Mouse (Mus musculus) spleen, adult 2 months (tissue): ENCODE results near the gene Ccm2l. TPM values are rescaled to one million over a fixed set of nuclear protein-coding genes. Genes with fewer than 3 reads are reported as not detected.

ENCODE experiments used
- DNase-seq, 2 experiments: peaks; one replicate each; pipeline versions ENCODE4 v3.0.0 to v3.0.0-alpha.2; 2012 to 2021; ENCODE audit warnings: low spot score in 2 of 2, low read depth in 1 of 2
- H3K27ac ChIP-seq: fragments of 200-500 bp; 2 replicates; pipeline ENCODE4 v1.5.1; 2012; ENCODE audit warnings: low read length, inconsistent platforms; ENCODE audit not compliant: insufficient read depth
- H3K27me3 ChIP-seq: fragments of 200-500 bp; 2 replicates; pipeline ENCODE4 v1.6.1; 2012; ENCODE audit warnings: mild to moderate bottlenecking, moderate library complexity, low read length, inconsistent platforms; ENCODE audit not compliant: control insufficient read depth, insufficient read depth
- H3K36me3 ChIP-seq: fragments of 200-500 bp; 2 replicates; pipeline ENCODE4 v1.6.1; 2012; ENCODE audit warnings: mild to moderate bottlenecking, low read length, inconsistent platforms; ENCODE audit not compliant: control insufficient read depth, insufficient read depth
- H3K4me1 ChIP-seq: fragments of 200-500 bp; 2 replicates; pipeline ENCODE4 v1.6.1; 2011; ENCODE audit warnings: inconsistent platforms; ENCODE audit not compliant: control insufficient read depth, insufficient read depth, insufficient read length
- H3K4me3 ChIP-seq: fragments of 200-500 bp; 2 replicates; pipeline ENCODE4 v1.5.1; 2011; ENCODE audit warnings: mild to moderate bottlenecking, inconsistent platforms; ENCODE audit not compliant: insufficient read depth, insufficient read length; ENCODE audit errors: extremely low read depth
- CTCF ChIP-seq: fragments of 200-500 bp; IDR thresholded peaks from 2 replicates; pipeline ENCODE4 v1.5.1; 2011; ENCODE audit warnings: mild to moderate bottlenecking, inconsistent platforms; ENCODE audit not compliant: insufficient read depth, insufficient read length, insufficient replicate concordance; ENCODE audit errors: extremely low read depth
- POLR2A ChIP-seq: fragments of 200-500 bp; IDR thresholded peaks from 2 replicates; pipeline ENCODE4 v1.6.1; 2011; ENCODE audit warnings: low read depth, low read length, inconsistent platforms
- WGBS: fragments of 180-500 bp; shearing (Covaris S2); methylation state at CpG from one replicate; pipeline ENCODE4 v1.1.7; 2018; 5-methylcytosine and 5-hydroxymethylcytosine counted together
- polyA plus RNA-seq: library from polyadenylated mRNA; depleted of rRNA; stranded (reverse); fragments of >200 nt; gene quantifications from 2 replicates; pipeline ENCODE4 v1.2.3, GENCODE M21; 2012

Ccm2l gene
- polyA plus RNA-seq, 1 experiment, result 19.2 TPM

- H3K4me3 ChIP-seq, result no peak overlapping the region
- no peak for DNase-seq
- 71% methylated on average over 6 of the region's 6 CpGs for WGBS
- no peak overlapping the region for H3K27ac ChIP-seq
- TF ChIP-seq POLR2A (no peak), CTCF (no peak)
- no peaks in the 10 kb centered on the region for H3K27me3 ChIP-seq
- H3K4me1 ChIP-seq, result peaks cover 19% of the 10 kb centered on the region; the same call in 1 of the 2 replicates
- no peaks in the 10 kb centered on the region for H3K36me3 ChIP-seq
Measured at GRCm38 (mm10) chr2:153081866-153082265, 16.1 kb downstream of the Ccm2l start.

GRCm38 (mm10) chr2:153083275-153083674 lies 17.5 kb downstream of the Ccm2l start:
- peak overlapping the region; percentile 68; the same call in 1 of the 2 replicates for H3K27ac ChIP-seq
- no peaks in the 10 kb centered on the region for H3K36me3 ChIP-seq
- TF ChIP-seq POLR2A, result no peak
- no peak for TF ChIP-seq CTCF
- peaks cover 19% of the 10 kb centered on the region; the same call in 1 of the 2 replicates for H3K4me1 ChIP-seq
- WGBS, result 87% methylated on average over 8 of the region's 8 CpGs
- H3K4me3 ChIP-seq, result no peak overlapping the region
- no peaks in the 10 kb centered on the region for H3K27me3 ChIP-seq
- DNase-seq, result no peak

DNA sequence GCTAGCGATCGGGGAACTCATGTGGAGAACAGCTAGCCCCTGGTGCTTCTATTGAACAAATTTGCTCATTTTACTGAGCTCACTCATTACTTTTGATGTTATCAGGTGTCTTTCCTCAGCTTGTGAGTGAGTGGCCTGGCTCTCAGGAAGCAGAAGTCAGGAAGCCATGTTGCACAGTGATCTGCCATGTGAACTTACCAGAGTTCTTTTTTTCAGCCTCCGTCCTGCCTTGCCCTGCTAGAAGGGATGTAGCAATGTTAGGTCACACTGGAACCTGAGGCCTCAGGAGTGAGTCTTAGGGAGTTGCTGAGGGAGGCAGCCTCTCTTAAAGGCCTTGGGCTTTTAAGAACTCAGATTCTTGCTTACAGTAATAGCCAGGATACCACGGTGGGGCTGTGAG lies 18.1 kb downstream of the Ccm2l start:
- H3K27me3 ChIP-seq, result no peaks in the 10 kb centered on the region
- DNase-seq, result no peak
- TF ChIP-seq POLR2A, result no peak
- no peak for TF ChIP-seq CTCF
- peak overlapping the region; percentile 68 for H3K27ac ChIP-seq
- H3K36me3 ChIP-seq, result no peaks in the 10 kb centered on the region
- peaks cover 19% of the 10 kb centered on the region; the same call in 1 of the 2 replicates for H3K4me1 ChIP-seq
- 66% methylated on average over 4 of the region's 4 CpGs for WGBS
- no peak overlapping the region for H3K4me3 ChIP-seq

DNA sequence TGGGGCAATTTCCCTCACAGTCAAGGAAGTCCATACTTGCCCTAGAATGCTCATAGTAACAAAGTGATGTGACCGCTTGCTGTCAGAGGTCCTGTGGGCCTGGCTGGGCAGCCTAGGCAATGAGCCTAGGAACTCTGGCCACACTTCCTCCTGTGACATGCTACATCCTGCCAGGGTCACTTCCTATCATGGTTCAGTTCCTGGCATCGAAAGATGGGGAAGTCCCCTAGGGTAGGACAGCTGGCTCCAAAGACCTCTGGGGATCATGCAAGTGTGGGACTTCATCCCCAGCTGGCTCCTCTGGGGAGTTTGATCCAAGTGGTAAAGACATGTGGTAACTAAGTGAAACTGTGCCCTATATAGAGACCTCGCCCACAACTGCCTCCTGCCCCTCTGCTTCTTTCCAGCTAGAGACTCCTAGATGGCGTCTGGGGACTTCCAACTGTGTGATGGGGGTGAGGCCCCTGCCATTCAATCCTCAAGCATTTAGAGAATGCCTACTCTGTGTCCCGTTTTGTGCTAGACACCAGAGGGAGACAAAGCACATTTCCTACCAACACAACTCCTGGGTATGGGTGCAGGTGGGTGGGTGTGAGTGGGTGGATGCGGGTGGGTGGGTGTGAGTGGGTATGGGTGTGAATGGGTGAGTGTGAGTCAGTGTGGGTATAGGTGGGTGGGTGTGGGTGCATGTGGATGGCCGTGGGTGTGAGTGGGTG lies 18.7 kb downstream of the Ccm2l start:
- TF ChIP-seq POLR2A (no peak), CTCF (peak; percentile 25; the same call in 1 of the 2 replicates)
- H3K4me3 ChIP-seq, result no peak overlapping the region
- H3K27ac ChIP-seq, result peak overlapping the region; percentile 68
- H3K4me1 ChIP-seq, result peaks cover 21% of the 10 kb centered on the region; the same call in 1 of the 2 replicates
- H3K27me3 ChIP-seq, result no peaks in the 10 kb centered on the region
- peak in 1 of 2 experiments; percentile 49 for DNase-seq
- 23% methylated on average over 7 of the region's 7 CpGs for WGBS
- H3K36me3 ChIP-seq, result no peaks in the 10 kb centered on the region

DNA sequence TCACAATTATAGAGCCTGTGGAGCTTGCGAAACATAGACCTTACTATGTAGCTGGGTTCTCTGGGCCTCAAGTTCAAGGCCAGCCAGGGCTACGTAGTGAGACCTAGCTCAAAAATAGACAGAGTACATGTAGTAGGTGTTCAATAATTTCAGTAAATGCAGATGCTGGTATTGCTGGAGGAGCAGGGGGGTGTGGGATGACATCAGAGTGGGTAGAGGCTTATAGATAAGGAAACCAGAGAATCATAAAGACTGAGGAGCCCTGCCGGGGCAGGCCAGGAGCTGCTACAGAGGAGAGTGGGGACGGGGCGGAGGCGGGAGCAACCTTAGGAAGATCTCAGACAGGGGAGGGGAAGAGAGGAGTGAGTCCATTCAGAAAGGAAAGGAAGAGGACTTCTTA lies 19.8 kb downstream of the Ccm2l start:
- DNase-seq, result no peak
- WGBS, result 86% methylated on average over 6 of the region's 6 CpGs
- TF ChIP-seq POLR2A (no peak), CTCF (no peak)
- Histone ChIP-seq H3K4me3 (no peak overlapping the region), H3K36me3 (no peaks in the 10 kb centered on the region), H3K27me3 (no peaks in the 10 kb centered on the region), H3K27ac (no peak overlapping the region), H3K4me1 (peaks cover 28% of the 10 kb centered on the region; the same call in 1 of the 2 replicates)

GRCm38 (mm10) chr2:153086166-153086565 lies 20.4 kb downstream of the Ccm2l start:
- Histone ChIP-seq H3K36me3 (no peaks in the 10 kb centered on the region), H3K4me1 (peaks cover 33% of the 10 kb centered on the region; the same call in 1 of the 2 replicates), H3K4me3 (no peak overlapping the region), H3K27me3 (no peaks in the 10 kb centered on the region), H3K27ac (no peak overlapping the region)
- TF ChIP-seq CTCF (no peak), POLR2A (no peak)
- no peak for DNase-seq
- 69% methylated on average over 4 of the region's 4 CpGs for WGBS

- 89% methylated on average over 10 of the region's 10 CpGs for WGBS
- DNase-seq, result no peak
Measured at GRCm38 (mm10) chr2:153087091-153087490, 21.3 kb downstream of the Ccm2l start.

More at GRCm38 (mm10) chr2:153087091-153087490, 21.3 kb downstream of the Ccm2l start:
- Histone ChIP-seq H3K4me3 (no peak overlapping the region), H3K36me3 (no peaks in the 10 kb centered on the region), H3K27me3 (no peaks in the 10 kb centered on the region), H3K4me1 (peaks cover 38% of the 10 kb centered on the region; the same call in 1 of the 2 replicates), H3K27ac (no peak overlapping the region)
- TF ChIP-seq POLR2A (no peak), CTCF (no peak)
